Mouse (Mus musculus): ENCODE data around the gene Syt10. TPM values are rescaled to one million over a fixed set of nuclear protein-coding genes. Genes with fewer than 3 reads are reported as not detected.

Gene Syt10
- polyA plus RNA-seq (2017; shearing (Covaris generic)): not detected

DNA sequence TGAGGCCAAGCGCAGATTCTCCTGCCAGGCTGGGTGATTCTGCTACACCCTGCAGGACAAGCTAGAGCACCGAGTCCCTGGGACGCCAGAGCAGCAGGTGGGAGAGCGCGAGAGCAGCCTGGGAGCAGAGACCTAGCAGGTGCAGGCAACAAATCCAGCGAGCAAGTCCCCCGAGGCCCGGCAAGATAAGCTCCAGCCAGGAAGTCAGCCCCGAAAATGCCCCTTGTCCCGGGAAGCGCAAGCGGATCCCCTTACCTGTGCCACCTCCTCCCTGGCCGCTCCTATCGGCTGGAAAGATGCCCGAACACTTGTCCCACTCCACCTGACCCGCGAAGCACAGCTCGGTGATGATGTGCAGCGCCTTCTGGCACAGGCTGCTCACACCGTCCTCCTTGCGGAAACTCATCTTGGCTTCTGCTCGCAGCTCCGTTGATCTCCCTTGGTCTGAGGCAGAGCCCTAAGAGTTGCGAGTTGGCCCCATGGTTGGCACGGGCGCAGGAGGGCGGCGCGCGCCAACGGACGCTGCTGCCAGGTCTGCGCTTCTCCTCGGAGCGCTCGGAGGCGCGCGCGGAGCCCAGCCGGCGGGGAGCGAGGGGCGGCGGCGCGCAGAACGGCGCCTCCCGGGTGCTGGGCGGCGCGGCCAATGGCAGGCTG, at the start of gene Syt10:
Syt10 (minus strand) TSS at position 497 of the 654 bp plus-strand sequence.

Other genes starting within 250 kb of the Syt10 start
- 1 to 10 TPM; 1.1 to 2.5 TPM for gene Rabl2, start 249.9 kb downstream of the Syt10 start, polyA plus RNA-seq (2017; shearing (Covaris generic))